Mouse (Mus musculus): Measurements from ENCODE around the gene Casc1.
"Not testable (repeated sequence)": the region's sequence is repeated elsewhere in the genome, so short reads cannot be mapped to it uniquely, and the experiment has no call there.

The Casc1 gene

DNA sequence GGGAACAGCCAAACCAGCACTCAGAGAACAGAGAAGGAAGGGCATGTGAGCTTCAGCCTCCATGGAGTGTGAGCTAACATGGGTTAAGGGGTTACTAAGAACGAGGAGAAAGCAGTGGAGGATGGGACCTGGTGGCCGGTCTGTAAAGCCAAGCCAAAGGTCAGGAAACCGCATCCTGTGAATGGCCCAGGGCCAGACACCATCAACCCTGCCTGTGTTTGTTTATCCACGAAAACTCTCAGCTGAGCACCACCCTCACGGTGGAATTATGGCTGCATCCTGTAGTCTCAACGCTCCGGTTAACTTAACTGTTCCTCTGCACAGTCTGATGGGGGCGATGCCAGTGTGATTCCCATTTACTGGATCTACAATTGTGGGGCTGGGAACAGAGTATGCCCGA, 75.0 kb downstream of the Casc1 start:
- no peak for DNase-seq

DNA sequence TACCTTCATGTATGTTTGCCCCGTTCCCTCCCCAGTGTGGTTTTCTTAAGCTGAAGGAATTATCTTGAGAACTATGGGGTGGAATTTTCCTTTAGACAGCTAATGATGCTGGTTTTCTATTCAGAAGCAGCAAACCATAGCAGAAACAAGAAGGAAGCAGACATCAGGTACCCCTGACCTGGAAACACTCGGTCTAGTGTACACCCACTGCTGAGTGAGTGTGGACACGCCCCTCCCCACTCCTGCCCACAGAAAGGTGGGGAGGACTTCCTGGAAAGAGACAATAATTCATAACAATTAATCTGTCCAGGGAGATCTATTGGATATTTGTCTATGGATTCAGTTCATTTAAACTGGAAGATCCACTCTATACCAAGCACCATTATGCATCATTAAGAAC, 75.5 kb downstream of the Casc1 start:
- DNase-seq = no peak

DNA sequence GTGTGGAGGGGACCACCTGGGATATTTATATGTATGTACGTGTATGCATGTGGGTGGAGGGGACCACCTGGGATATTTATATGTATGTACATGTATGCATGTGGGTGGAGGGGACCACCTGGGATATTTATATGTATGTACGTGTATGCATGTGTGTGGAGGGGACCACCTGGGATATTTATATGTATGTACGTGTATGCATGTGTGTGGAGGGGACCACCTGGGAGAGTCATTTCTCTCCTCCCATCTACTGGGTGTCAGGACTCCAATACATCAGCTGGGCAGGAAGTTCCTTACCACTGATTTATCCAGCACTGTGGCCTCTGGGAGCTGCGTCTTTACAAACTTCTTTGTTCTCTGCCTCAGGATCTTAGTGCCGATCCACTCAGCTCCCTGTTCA, 77.8 kb downstream of the Casc1 start:
- not testable (repeated sequence) for DNase-seq

DNA sequence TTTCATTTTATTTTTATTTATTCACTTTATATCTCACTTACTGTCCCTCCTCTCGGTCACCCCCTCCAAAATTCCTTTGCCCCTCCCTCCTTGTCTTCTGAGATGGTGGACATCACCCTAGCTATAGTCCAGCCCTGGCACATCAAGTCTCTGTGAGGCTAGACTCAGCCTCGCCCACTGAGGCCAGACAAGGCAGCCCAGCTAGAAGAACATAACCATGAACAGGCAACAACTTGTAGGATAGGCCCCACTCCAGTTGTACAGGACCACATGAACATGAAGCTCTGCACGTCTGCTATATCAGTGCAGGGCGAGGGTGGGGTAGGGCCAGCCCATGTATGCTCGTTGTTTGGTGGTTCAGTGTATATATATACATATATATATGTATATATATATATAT, 78.8 kb downstream of the Casc1 start:
- DNase-seq = no peak

DNA sequence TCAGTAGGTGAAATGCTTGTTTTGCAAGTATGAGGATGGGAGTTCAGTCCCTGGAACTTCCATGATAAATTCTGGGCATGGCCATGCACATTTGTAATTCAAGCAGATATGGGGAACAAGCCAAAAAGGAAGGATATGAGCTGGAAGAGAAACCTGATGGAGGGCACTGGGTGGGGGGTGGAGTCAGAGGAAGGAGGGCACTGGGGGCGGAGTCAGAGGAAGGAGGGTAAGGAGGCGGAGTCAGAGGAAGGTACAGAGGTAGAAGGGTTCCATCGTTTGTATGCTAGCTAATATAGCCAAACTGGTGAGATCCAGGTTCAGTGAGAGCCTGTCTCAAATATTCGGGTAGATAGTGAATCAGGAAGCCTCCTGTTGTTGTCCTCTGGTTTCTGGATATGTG, 81.2 kb downstream of the Casc1 start:
- DNase-seq = no peak

DNA sequence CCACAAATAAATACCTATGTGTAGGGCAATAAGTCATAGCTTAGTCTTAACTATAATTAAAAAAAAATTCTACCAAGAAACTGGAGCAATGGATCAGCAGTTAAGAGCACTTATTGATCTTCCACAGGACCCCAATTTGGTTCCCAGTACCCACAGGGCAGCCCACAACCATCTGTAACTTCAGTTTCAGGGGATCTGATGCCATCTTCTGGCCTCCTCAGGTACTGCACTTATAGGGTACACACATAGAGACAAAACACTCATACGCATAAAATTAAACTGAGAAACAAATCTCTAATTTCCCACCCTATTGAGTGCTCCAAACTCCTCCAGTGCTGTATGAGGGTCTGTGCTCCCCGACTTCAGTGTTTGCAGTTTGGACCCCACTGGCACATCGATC, 83.2 kb downstream of the Casc1 start:
- DNase-seq = no peak

DNA sequence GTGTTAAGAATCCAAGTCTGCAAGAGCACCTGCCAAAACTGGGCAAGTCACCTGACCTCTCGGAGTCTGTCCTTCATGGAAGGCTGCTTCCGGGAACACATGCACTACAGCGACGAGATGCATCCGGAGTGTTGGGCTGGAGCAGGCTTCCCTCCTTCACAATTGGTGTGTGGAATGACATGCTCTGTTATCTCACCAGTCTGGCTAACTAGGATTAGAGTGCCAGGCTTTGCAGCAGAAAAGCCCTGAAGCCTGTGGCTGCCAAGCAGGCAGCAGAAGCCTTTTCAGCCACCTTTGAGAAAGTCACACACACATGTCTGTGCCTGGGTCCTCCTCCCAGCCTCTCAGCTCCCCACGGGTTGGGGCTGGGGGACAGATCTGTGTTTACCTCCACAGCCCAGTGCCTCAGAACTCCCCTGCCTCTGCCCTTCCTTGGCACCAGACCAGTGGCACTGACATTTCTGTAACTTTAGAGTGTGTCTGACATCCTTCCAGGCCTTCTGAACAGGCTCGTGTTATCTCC, 85.2 kb downstream of the Casc1 start:
- DNase-seq = no peak

Measured in thymus, adult 18-20 months (tissue).